Mouse (Mus musculus) midbrain, postnatal 0 days (tissue): ENCODE data around the gene Gm9903. TPM values are rescaled to one million over a fixed set of nuclear protein-coding genes. Genes with fewer than 3 reads are reported as not detected.

Source experiments
- ATAC-seq: fragments of 200-750 bp; cut with Nextera tagmentation; 2 replicates; pipeline ENCODE4 v1.8.0; 2017; ENCODE audit warnings: moderate number of reproducible peaks, mild to moderate bottlenecking, moderate TSS enrichment, moderate library complexity; ENCODE audit not compliant: low FRiP score
- DNase-seq: peaks from one replicate; pipeline ENCODE4 v3.0.0-alpha.2; 2015; ENCODE audit warnings: low spot score
- H3K27ac ChIP-seq: fragments of 300-500 bp; sonication (generic); 2 replicates; pipeline ENCODE4 v1.5.1; 2014; ENCODE audit warnings: low read depth, mild to moderate bottlenecking, low read length, mixed read lengths
- H3K27me3 ChIP-seq: fragments of 300-500 bp; sonication (generic); 2 replicates; pipeline ENCODE4 v1.6.1; 2014; ENCODE audit warnings: low read length, control low read depth, mixed read lengths; ENCODE audit not compliant: insufficient read depth
- H3K36me3 ChIP-seq: fragments of 300-500 bp; sonication (generic); 2 replicates; pipeline ENCODE4 v1.6.1; 2014; ENCODE audit warnings: low read length, control low read depth, mixed read lengths; ENCODE audit not compliant: insufficient read depth
- H3K4me1 ChIP-seq: fragments of 300-500 bp; sonication (generic); 2 replicates; pipeline ENCODE4 v1.6.1; 2014; ENCODE audit warnings: mild to moderate bottlenecking, control low read depth, antibody characterized with exemption, low read length, mixed read lengths; ENCODE audit not compliant: insufficient read depth
- H3K4me2 ChIP-seq: fragments of 300-500 bp; sonication (generic); 2 replicates; pipeline ENCODE4 v1.6.1; 2014; ENCODE audit warnings: low read depth, mild to moderate bottlenecking, low read length, mixed read lengths; ENCODE audit not compliant: poor library complexity, severe bottlenecking
- H3K4me3 ChIP-seq: fragments of 300-500 bp; sonication (generic); 2 replicates; pipeline ENCODE4 v1.5.1; 2014; ENCODE audit warnings: low read depth, mild to moderate bottlenecking, low read length, moderate library complexity
- H3K9ac ChIP-seq: fragments of 300-500 bp; sonication (generic); replicated peaks from 2 replicates; pipeline ENCODE4 v1.6.1; 2014; ENCODE audit warnings: mild to moderate bottlenecking, low read length, moderate library complexity, mixed read lengths; ENCODE audit not compliant: poor library complexity, severe bottlenecking
- H3K9me3 ChIP-seq: fragments of 300-500 bp; sonication (generic); 2 replicates; pipeline ENCODE4 v1.6.1; 2016; ENCODE audit warnings: low read length, control low read depth
- CTCF ChIP-seq: IDR thresholded peaks from 2 replicates; pipeline ENCODE4 v1.5.1; 2016; ENCODE audit warnings: antibody characterized with exemption, mild to moderate bottlenecking
- WGBS: fragments of 180-500 bp; shearing (Covaris S2); extraction: QIAGEN DNeasy Blood & Tissue Kit; methylation state at CpG from one replicate; pipeline ENCODE4 v1.1.7; 2014; 5-methylcytosine and 5-hydroxymethylcytosine counted together
- polyA plus RNA-seq: library from polyadenylated mRNA; unstranded; fragments of >200 nt; fragmentation: Nextera tagmentation; extraction: Ambion mirVana; gene quantifications from 2 replicates; pipeline ENCODE4 v1.2.1, GENCODE M21; 2015
- total RNA-seq: library from RNA; depleted of rRNA; stranded (reverse); fragments of >200 nt; gene quantifications from 2 replicates; pipeline ENCODE4 v1.2.3, GENCODE M21; 2014

The Gm9903 gene
- total and polyA plus RNA-seq, 2 experiments from 2014 or later = 0.53 TPM; not detected in 1

DNA sequence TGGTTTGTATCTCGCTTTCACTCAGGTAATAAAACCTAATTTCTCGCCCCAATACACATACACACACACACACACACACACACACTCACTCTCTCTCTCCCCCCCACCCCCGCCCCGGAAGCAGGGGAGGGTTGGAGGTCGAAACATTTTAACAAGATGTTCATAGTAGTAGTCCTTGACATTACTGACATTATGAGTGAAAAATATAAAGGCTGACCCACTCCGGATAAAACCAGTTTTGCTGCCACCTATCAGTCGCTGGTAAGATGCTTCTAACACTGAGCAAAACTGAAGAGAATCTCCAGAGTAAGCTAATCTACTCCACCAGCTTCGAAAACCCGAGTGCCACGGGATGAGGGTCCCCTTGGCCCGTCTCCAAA, 21.8 kb downstream of the Gm9903 start:
- no peaks in the 10 kb centered on the region for H3K9me3 ChIP-seq
- 0 out of 2 replicates have a peak, but pooled peaks have one; percentile 0 for ATAC-seq
- H3K36me3 ChIP-seq = peaks cover 7% of the 10 kb centered on the region
- H3K27me3 ChIP-seq = no peaks in the 10 kb centered on the region
- peak overlapping the region; percentile 98 for H3K27ac ChIP-seq
- peak; percentile 21 for TF ChIP-seq CTCF
- under 1% methylated on average over 11 of the region's 11 CpGs for WGBS
- H3K4me2 ChIP-seq = peak overlapping the region; percentile 68
- peaks cover 13% of the 10 kb centered on the region for H3K4me1 ChIP-seq
- H3K9ac ChIP-seq = peak overlapping the region; percentile 79
- DNase-seq = no peak
- peak overlapping the region; percentile 75 for H3K4me3 ChIP-seq

- Histone ChIP-seq H3K9ac (peak within 1 kb of the TSS; percentile 79), H3K27me3 (no peaks in the 10 kb centered on the region), H3K4me3 (peak within 1 kb of the TSS; percentile 75), H3K36me3 (peaks cover 6% of the 10 kb centered on the region), H3K9me3 (no peaks in the 10 kb centered on the region), H3K27ac (peak within 1 kb of the TSS; percentile 98), H3K4me2 (peak within 1 kb of the TSS; percentile 68), H3K4me1 (peaks cover 19% of the 10 kb centered on the region)
- no peak; the same call in 1 of the 2 replicates for TF ChIP-seq CTCF
- peak; percentile 95 for ATAC-seq
- DNase-seq = peak; percentile 98
- WGBS = under 1% methylated on average over 79 of the region's 82 CpGs
Observed at GRCm38 (mm10) chr5:33651921-33652782, 22.4 kb downstream of the Gm9903 start, which contains the start of gene Slbp. Slbp (minus strand) TSS chr5:33652574.

- no peak for TF ChIP-seq CTCF
- Histone ChIP-seq H3K27me3 (no peaks in the 10 kb centered on the region), H3K9ac (no peak overlapping the region), H3K4me3 (peak overlapping the region; percentile 75), H3K27ac (peak overlapping the region; percentile 98; the same call in 1 of the 2 replicates), H3K4me2 (peak overlapping the region; percentile 68), H3K9me3 (no peaks in the 10 kb centered on the region), H3K36me3 (peaks cover 3% of the 10 kb centered on the region), H3K4me1 (peaks cover 19% of the 10 kb centered on the region)
- 4% methylated on average over 9 of the region's 9 CpGs for WGBS
- ATAC-seq (peak; percentile 3; the same call in 1 of the 2 replicates), DNase-seq (no peak)
Observed at GRCm38 (mm10) chr5:33652783-33653173, 23.1 kb downstream of the Gm9903 start.

DNA sequence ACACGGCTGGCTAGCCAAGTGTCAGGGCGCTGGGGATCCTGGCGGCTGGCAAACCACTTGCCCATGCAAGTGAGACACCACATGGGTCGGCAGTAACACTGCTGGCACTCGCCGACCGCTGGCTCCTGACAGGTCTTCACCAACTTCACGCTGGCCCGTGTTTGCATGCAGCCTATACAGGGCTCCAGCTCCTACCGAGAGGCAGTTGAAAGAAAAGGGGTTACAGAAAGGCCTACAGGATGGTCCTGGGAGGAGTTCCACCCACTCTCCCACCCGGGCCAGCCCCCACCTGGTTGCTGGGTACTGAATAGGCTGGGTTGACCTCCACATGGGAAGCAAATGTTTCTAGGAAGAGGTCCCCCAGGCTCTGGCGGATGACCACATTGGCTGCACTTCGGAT, 24.7 kb downstream of the Gm9903 start:
- H3K27ac ChIP-seq = no peak overlapping the region
- DNase-seq (no peak), ATAC-seq (no peak)
- no peak overlapping the region for H3K4me2 ChIP-seq
- WGBS = 96% methylated on average over 13 of the region's 13 CpGs
- H3K36me3 ChIP-seq = peaks cover 3% of the 10 kb centered on the region
- H3K9ac ChIP-seq = no peak overlapping the region
- no peak for TF ChIP-seq CTCF
- no peaks in the 10 kb centered on the region for H3K9me3 ChIP-seq
- H3K4me1 ChIP-seq = peaks cover 19% of the 10 kb centered on the region
- H3K4me3 ChIP-seq = no peak overlapping the region
- no peaks in the 10 kb centered on the region for H3K27me3 ChIP-seq

- no peak overlapping the region for H3K27ac ChIP-seq
- H3K27me3 ChIP-seq = no peaks in the 10 kb centered on the region
- H3K9me3 ChIP-seq = no peaks in the 10 kb centered on the region
- H3K9ac ChIP-seq = no peak overlapping the region
- DNase-seq (no peak), ATAC-seq (no peak)
- peaks cover 3% of the 10 kb centered on the region for H3K36me3 ChIP-seq
- no peak overlapping the region for H3K4me3 ChIP-seq
- no peak for TF ChIP-seq CTCF
- H3K4me2 ChIP-seq = no peak overlapping the region
- H3K4me1 ChIP-seq = peaks cover 17% of the 10 kb centered on the region
- 95% methylated on average over 10 of the region's 10 CpGs for WGBS
Observed at GRCm38 (mm10) chr5:33655251-33655840, 25.6 kb downstream of the Gm9903 start.

DNA sequence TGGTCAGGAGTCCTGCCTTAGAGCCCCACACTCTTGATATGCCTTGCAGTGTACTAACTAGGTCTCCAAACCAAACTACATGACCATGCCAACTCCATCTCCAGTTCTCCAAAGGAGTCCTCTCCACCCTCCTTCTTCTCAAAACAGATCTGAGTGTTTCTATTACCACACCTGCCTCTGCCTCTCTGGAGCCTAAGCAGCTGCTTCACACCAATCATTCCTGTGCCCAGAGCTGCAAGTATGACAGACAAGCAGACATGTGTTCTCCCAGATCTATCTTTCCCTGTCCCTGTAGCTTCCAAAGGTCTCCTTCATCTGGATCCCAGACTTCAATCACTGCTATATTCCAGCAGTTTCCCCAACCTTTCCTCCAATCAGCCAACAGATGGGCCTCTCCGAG, 27.0 kb downstream of the Gm9903 start:
- H3K9me3 ChIP-seq = no peaks in the 10 kb centered on the region
- peaks cover 10% of the 10 kb centered on the region for H3K4me1 ChIP-seq
- WGBS = 41% methylated on average over 1 of the region's 1 CpGs
- peak overlapping the region; percentile 71 for H3K9ac ChIP-seq
- H3K4me3 ChIP-seq = peak overlapping the region; percentile 71
- DNase-seq (no peak), ATAC-seq (no peak)
- peak overlapping the region; percentile 97 for H3K27ac ChIP-seq
- H3K4me2 ChIP-seq = peak overlapping the region; percentile 83
- H3K36me3 ChIP-seq = peaks cover 3% of the 10 kb centered on the region
- no peaks in the 10 kb centered on the region for H3K27me3 ChIP-seq
- TF ChIP-seq CTCF = no peak
